Mouse (Mus musculus) layer of hippocampus, postnatal 10 days (tissue): Measurements from ENCODE around the gene Stx12. TPM values are rescaled to one million over a fixed set of nuclear protein-coding genes. Genes with fewer than 3 reads are reported as not detected.

Experiments used
- total RNA-seq, 2 experiments: library from RNA; stranded (reverse); gene quantifications; 2 replicates each; pipeline ENCODE4 v1.2.3; 2021

Stx12 gene
- total RNA-seq, 2 experiments from 2014 or later, result 113 to 115 TPM

Other genes with a start within 250 kb of the Stx12 start
- gene Eya3, start 245.5 kb downstream of the Stx12 start, total RNA-seq, result 10 to 100 TPM; 16.3 to 23.3 TPM
- 1 to 10 TPM; 2.2 to 2.8 TPM for gene Xkr8, start 152.0 kb downstream of the Stx12 start, total RNA-seq
- 1 to 10 TPM in 1 of 2 experiments, under 1 TPM in 1; 0.87 to 1.2 TPM for gene Smpdl3b, start 127.3 kb downstream of the Stx12 start, total RNA-seq
- gene Rpa2, start 116.2 kb downstream of the Stx12 start, total RNA-seq, result 10 to 100 TPM; 14.1 to 15.7 TPM
- under 1 TPM; 0.71 to 0.87 TPM for gene Themis2, start 88.1 kb downstream of the Stx12 start, total RNA-seq
- 10 to 100 TPM; 42.8 to 50.4 TPM for gene Ppp1r8, start 41.3 kb downstream of the Stx12 start, total RNA-seq
- gene Fam76a, start 38.0 kb upstream of the Stx12 start, total RNA-seq, result 10 to 100 TPM; 26.6 to 28.0 TPM
- gene Fgr, start 89.6 kb upstream of the Stx12 start, total RNA-seq, result under 1 TPM; 0.13 to 0.46 TPM
- 100 to 1,000 TPM in 1 of 2 experiments, 10 to 100 TPM in 1; 98.1 to 103 TPM for gene Ahdc1, start 126.8 kb upstream of the Stx12 start, total RNA-seq
- gene Wasf2, start 246.0 kb upstream of the Stx12 start, total RNA-seq, result 10 to 100 TPM; 42.3 to 42.7 TPM